Mouse (Mus musculus) CH12.LX (cell line): ENCODE measurements around the gene Dnm2. TPM values are rescaled to one million over a fixed set of nuclear protein-coding genes. Genes with fewer than 3 reads are reported as not detected.

Source experiments
- DNase-seq: peaks from one replicate; pipeline ENCODE4 v3.0.0-alpha.2; 2013; ENCODE audit errors: extremely low read depth
- H3K27ac ChIP-seq: 2 replicates; pipeline ENCODE4 v1.5.1; 2012; ENCODE audit warnings: low read depth, mild to moderate bottlenecking, control low read depth, moderate library complexity; ENCODE audit not compliant: insufficient read depth
- H3K27me3 ChIP-seq: replicated peaks from 2 replicates; pipeline ENCODE3; 2012; ENCODE audit warnings: inconsistent platforms
- H3K36me3 ChIP-seq, 2 experiments: replicated peaks in 1 of 2; 2 replicates each; pipeline versions ENCODE3 to v1.6.1; 2012; ENCODE audit warnings: inconsistent platforms in 1 of 2, low read length in 1 of 2, mild to moderate bottlenecking in 1 of 2, mixed read lengths in 1 of 2, moderate library complexity in 1 of 2; ENCODE audit not compliant: control insufficient read depth in 1 of 2, insufficient read depth in 1 of 2
- H3K4me1 ChIP-seq, 2 experiments: 2 replicates each; pipeline ENCODE4 v1.6.1; 2012; ENCODE audit warnings: inconsistent platforms in 1 of 2, moderate library complexity in 1 of 2; ENCODE audit not compliant: insufficient read depth in 2 of 2, control insufficient read depth in 1 of 2
- H3K4me2 ChIP-seq: 2 replicates; pipeline ENCODE4 v1.6.1; 2012; ENCODE audit warnings: low read depth, mild to moderate bottlenecking, control low read depth; ENCODE audit not compliant: poor library complexity, insufficient read depth, severe bottlenecking
- H3K4me3 ChIP-seq, 3 experiments: fragments of 150-350 bp in 1 of 3; sonication (generic) in 1 of 3; replicated peaks in 1 of 3; 2 replicates each; pipeline versions ENCODE3 to v1.5.1; 2011 to 2012; ENCODE audit warnings: low read depth in 2 of 3, low read length in 2 of 3, mild to moderate bottlenecking in 2 of 3, moderate library complexity in 2 of 3, control low read depth in 1 of 3, improper control_type of control experiment in 1 of 3, inconsistent platforms in 1 of 3, mixed read lengths in 1 of 3; ENCODE audit not compliant: poor library complexity in 1 of 3
- H3K79me2 ChIP-seq: replicated peaks from 2 replicates; pipeline ENCODE4 v1.6.1; 2012; ENCODE audit warnings: mild to moderate bottlenecking, moderate library complexity; ENCODE audit not compliant: control insufficient read depth, poor library complexity, insufficient read depth, severe bottlenecking; ENCODE audit errors: extremely low read depth
- H3K9ac ChIP-seq: 2 replicates; pipeline ENCODE4 v1.6.1; 2012; ENCODE audit warnings: low read depth, mild to moderate bottlenecking, control low read depth, moderate library complexity; ENCODE audit not compliant: insufficient read depth
- H3K9me3 ChIP-seq: replicated peaks from 2 replicates; pipeline ENCODE3; 2012; ENCODE audit warnings: low read length, inconsistent platforms, mixed read lengths
- EP300 ChIP-seq: IDR thresholded peaks from 2 replicates; pipeline ENCODE4 v1.6.1; 2011; ENCODE audit warnings: low read length, improper control_type of control experiment
- GABPA ChIP-seq: IDR thresholded peaks from 2 replicates; pipeline ENCODE4 v1.6.1; 2012; ENCODE audit warnings: low read depth, low read length, improper control_type of control experiment, inconsistent platforms; ENCODE audit not compliant: insufficient replicate concordance
- HCFC1 ChIP-seq: IDR thresholded peaks from 2 replicates; pipeline ENCODE4 v1.6.1; 2012; ENCODE audit warnings: low read depth, mild to moderate bottlenecking, inconsistent platforms, low read length, improper control_type of control experiment
- IRF4 ChIP-seq: IDR thresholded peaks from 2 replicates; pipeline ENCODE4 v1.6.1; 2014; ENCODE audit warnings: low read depth, mild to moderate bottlenecking, inconsistent platforms, low read length, improper control_type of control experiment
- JUN ChIP-seq: IDR thresholded peaks from 2 replicates; pipeline ENCODE4 v1.6.1; 2011; ENCODE audit warnings: low read depth, mild to moderate bottlenecking, low read length, improper control_type of control experiment, moderate library complexity; ENCODE audit not compliant: insufficient read depth
- MAFK ChIP-seq: IDR thresholded peaks from 2 replicates; pipeline ENCODE4 v1.6.1; 2011; ENCODE audit warnings: low read length, improper control_type of control experiment; ENCODE audit not compliant: insufficient replicate concordance
- MAZ ChIP-seq: IDR thresholded peaks from 2 replicates; pipeline ENCODE4 v1.6.1; 2012; ENCODE audit warnings: low read depth, mild to moderate bottlenecking, inconsistent platforms, low read length, improper control_type of control experiment, moderate library complexity
- MEF2A ChIP-seq: IDR thresholded peaks from 2 replicates; pipeline ENCODE4 v1.6.1; 2014; ENCODE audit warnings: low read depth, mild to moderate bottlenecking, inconsistent platforms, low read length, improper control_type of control experiment, borderline replicate concordance
- MXI1 ChIP-seq: IDR thresholded peaks from 2 replicates; pipeline ENCODE4 v1.6.1; 2011; ENCODE audit warnings: mild to moderate bottlenecking, low read depth, low read length, improper control_type of control experiment
- MYC ChIP-seq: IDR thresholded peaks from 2 replicates; pipeline ENCODE4 v1.6.1; 2011; ENCODE audit warnings: low read depth, mild to moderate bottlenecking, improper control_type of control experiment, low read length
- RAD21 ChIP-seq: IDR thresholded peaks from 2 replicates; pipeline ENCODE4 v1.6.1; 2011; ENCODE audit warnings: low read depth, mild to moderate bottlenecking, low read length, improper control_type of control experiment, moderate library complexity
- SIN3A ChIP-seq: IDR thresholded peaks from 2 replicates; pipeline ENCODE4 v1.6.1; 2012; ENCODE audit warnings: low read length, improper control_type of control experiment, inconsistent platforms
- SMC3 ChIP-seq: IDR thresholded peaks from 2 replicates; pipeline ENCODE4 v1.6.1; 2011; ENCODE audit warnings: low read depth, low read length, improper control_type of control experiment
- TCF12 ChIP-seq: IDR thresholded peaks from 2 replicates; pipeline ENCODE4 v1.6.1; 2014; ENCODE audit warnings: low read depth, mild to moderate bottlenecking, inconsistent platforms, low read length, improper control_type of control experiment
- UBTF ChIP-seq: IDR thresholded peaks from 2 replicates; pipeline ENCODE4 v1.6.1; 2012; ENCODE audit warnings: low read depth, mild to moderate bottlenecking, inconsistent platforms, low read length, improper control_type of control experiment, moderate library complexity
- ZC3H11A ChIP-seq: IDR thresholded peaks from 2 replicates; pipeline ENCODE4 v1.6.1; 2012; ENCODE audit warnings: low read depth, mild to moderate bottlenecking, inconsistent platforms, low read length, improper control_type of control experiment
- ZMIZ1 ChIP-seq: IDR thresholded peaks from 2 replicates; pipeline ENCODE4 v1.6.1; 2012; ENCODE audit warnings: low read depth, mild to moderate bottlenecking, inconsistent platforms, low read length, improper control_type of control experiment
- dilution Hi-C: fragments of 300-500 bp; cut with MboI; formaldehyde crosslinking; loops from 2 replicates; pipeline ENCODE4 v1.14.3; 2020; ENCODE audit warnings: low sequenced_read_pairs; ENCODE audit not compliant: extremely low pct_unique_long_range_greater_than_20kb, extremely low pct_ligation_motif_present
- in situ Hi-C: fragments of 300-500 bp; cut with MboI; formaldehyde crosslinking; loops from 3 replicates; pipeline ENCODE4 v1.14.3; 2019; ENCODE audit warnings: low sequenced_read_pairs, low pct_ligation_motif_present, low pct_unique_long_range_greater_than_20kb, mixed read lengths
- polyA plus RNA-seq: library from polyadenylated mRNA; unstranded; fragments of >175 nt; gene quantifications from 2 replicates; pipeline ENCODE4 v1.2.1, GENCODE M21; 2012; ENCODE audit warnings: low read depth; ENCODE audit not compliant: insufficient read length
- total RNA-seq, 2 experiments: library from RNA; depleted of rRNA; stranded (reverse); fragments of 300-350 nt in 1 of 2; fragments of >200 nt in 1 of 2; gene quantifications; 2 replicates each; pipeline ENCODE4 v1.2.3; 2012 to 2014

The Dnm2 gene
- total and polyA plus RNA-seq, 3 experiments: 36.4 to 64.3 (median 55.4) TPM

DNA sequence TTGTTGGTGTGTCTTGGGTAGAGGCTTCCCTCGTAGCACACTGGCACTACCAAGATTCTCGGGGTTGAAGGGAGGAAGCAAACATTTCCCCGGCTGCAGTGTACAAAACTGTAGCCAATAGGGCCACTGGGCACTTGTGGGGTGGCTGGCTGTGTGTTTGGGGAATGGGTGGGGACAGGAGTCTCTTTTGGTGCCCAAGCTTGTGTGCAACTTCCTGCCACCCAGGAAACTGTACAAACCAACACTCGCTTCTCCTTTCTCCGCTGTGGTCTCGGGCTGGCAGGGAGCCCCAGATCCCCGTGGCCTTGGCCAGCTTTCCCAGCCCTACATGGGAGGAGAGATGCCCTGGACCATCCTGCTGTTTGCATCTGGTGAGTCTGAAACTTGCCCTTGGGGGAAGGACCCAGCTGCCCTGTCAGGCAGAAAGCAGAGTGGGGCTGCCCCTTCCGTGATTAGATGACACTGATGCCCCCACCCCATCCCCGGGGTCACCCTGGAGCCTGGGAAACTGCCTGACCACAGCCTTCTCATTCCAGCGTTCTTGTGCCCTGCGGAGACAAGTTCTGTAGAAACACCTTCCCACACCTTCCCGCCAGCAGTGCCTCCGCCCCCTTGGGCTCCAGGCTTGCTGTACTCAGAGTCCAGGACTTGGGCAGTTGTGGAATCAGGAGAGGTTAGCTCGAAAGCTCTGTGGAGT is 101.4 kb downstream of the Dnm2 start, which contains the start of gene AB124611:
Gene AB124611, plus strand, starts transcription at position 240 of the 697 bp plus-strand sequence.
- Histone ChIP-seq H3K36me3 (no peaks in the 10 kb centered on the region), H3K79me2 (no peaks in the 10 kb centered on the region), H3K4me1 (peaks cover 12 to 32% of the 10 kb centered on the region in 2 experiments), H3K4me2 (no peak within 1 kb of the TSS), H3K27me3 (no peaks in the 10 kb centered on the region), H3K9me3 (peaks cover 2% of the 10 kb centered on the region), H3K27ac (no peak within 1 kb of the TSS), H3K9ac (no peak within 1 kb of the TSS), H3K4me3 (peak within 1 kb of the TSS in 1 of 3 experiments; percentile 11)
- dilution Hi-C loops: no loop called here
- no peak for DNase-seq
- TF ChIP-seq ZMIZ1 (no peak), MYC (no peak), MXI1 (no peak), ZC3H11A (no peak), GABPA (no peak), IRF4 (0 out of 2 replicates have a peak, but pooled peaks have one; percentile 10)
- in situ Hi-C loops: no loop called here

GRCm38 (mm10) chr9:21526634-21526944 is 101.9 kb downstream of the Dnm2 start:
- no peaks in the 10 kb centered on the region for H3K36me3 ChIP-seq
- peaks cover 12 to 32% of the 10 kb centered on the region in 2 experiments for H3K4me1 ChIP-seq
- in situ Hi-C loops: no loop called here
- no peaks in the 10 kb centered on the region for H3K79me2 ChIP-seq
- H3K9ac ChIP-seq: no peak overlapping the region
- no peak overlapping the region for H3K27ac ChIP-seq
- TF ChIP-seq SMC3 (no peak), UBTF (no peak), SIN3A (no peak), TCF12 (no peak), GABPA (no peak), ZC3H11A (no peak), RAD21 (no peak), EP300 (no peak), MYC (no peak), HCFC1 (no peak), JUN (no peak), MEF2A (no peak), MAFK (no peak), ZMIZ1 (no peak), MAZ (no peak)
- TF ChIP-seq, all 38 proteins: peak for 0
- no peak for DNase-seq
- no peak overlapping the region for H3K4me3 ChIP-seq
- no peaks in the 10 kb centered on the region for H3K27me3 ChIP-seq
- H3K4me2 ChIP-seq: no peak overlapping the region
- H3K9me3 ChIP-seq: peaks cover 2% of the 10 kb centered on the region
- dilution Hi-C loops: no loop called here
